Mouse (Mus musculus) midbrain, postnatal 0 days (tissue): ENCODE measurements at regions not wholly inside any gene's neighbourhood (a gene's known extent, or its start where the extent isn't known, plus 50 kb on each side); places are given as distances from the start of the nearest gene placed in this dataset.
A peak's percentile ranks its signal among the peaks of the same experiment; 100 is the strongest.

ENCODE experiments used
- ATAC-seq: fragments of 200-750 bp; cut with Nextera tagmentation; 2 replicates; pipeline ENCODE4 v1.8.0; 2017; ENCODE audit warnings: moderate number of reproducible peaks, mild to moderate bottlenecking, moderate TSS enrichment, moderate library complexity; ENCODE audit not compliant: low FRiP score
- DNase-seq: peaks from one replicate; pipeline ENCODE4 v3.0.0-alpha.2; 2015; ENCODE audit warnings: low spot score
- H3K27ac ChIP-seq: fragments of 300-500 bp; sonication (generic); 2 replicates; pipeline ENCODE4 v1.5.1; 2014; ENCODE audit warnings: low read depth, mild to moderate bottlenecking, low read length, mixed read lengths
- H3K27me3 ChIP-seq: fragments of 300-500 bp; sonication (generic); 2 replicates; pipeline ENCODE4 v1.6.1; 2014; ENCODE audit warnings: low read length, control low read depth, mixed read lengths; ENCODE audit not compliant: insufficient read depth
- H3K36me3 ChIP-seq: fragments of 300-500 bp; sonication (generic); 2 replicates; pipeline ENCODE4 v1.6.1; 2014; ENCODE audit warnings: low read length, control low read depth, mixed read lengths; ENCODE audit not compliant: insufficient read depth
- H3K4me1 ChIP-seq: fragments of 300-500 bp; sonication (generic); 2 replicates; pipeline ENCODE4 v1.6.1; 2014; ENCODE audit warnings: mild to moderate bottlenecking, control low read depth, antibody characterized with exemption, low read length, mixed read lengths; ENCODE audit not compliant: insufficient read depth
- H3K4me2 ChIP-seq: fragments of 300-500 bp; sonication (generic); 2 replicates; pipeline ENCODE4 v1.6.1; 2014; ENCODE audit warnings: low read depth, mild to moderate bottlenecking, low read length, mixed read lengths; ENCODE audit not compliant: poor library complexity, severe bottlenecking
- H3K4me3 ChIP-seq: fragments of 300-500 bp; sonication (generic); 2 replicates; pipeline ENCODE4 v1.5.1; 2014; ENCODE audit warnings: low read depth, mild to moderate bottlenecking, low read length, moderate library complexity
- H3K9ac ChIP-seq: fragments of 300-500 bp; sonication (generic); replicated peaks from 2 replicates; pipeline ENCODE4 v1.6.1; 2014; ENCODE audit warnings: mild to moderate bottlenecking, low read length, moderate library complexity, mixed read lengths; ENCODE audit not compliant: poor library complexity, severe bottlenecking
- H3K9me3 ChIP-seq: fragments of 300-500 bp; sonication (generic); 2 replicates; pipeline ENCODE4 v1.6.1; 2016; ENCODE audit warnings: low read length, control low read depth
- CTCF ChIP-seq: IDR thresholded peaks from 2 replicates; pipeline ENCODE4 v1.5.1; 2016; ENCODE audit warnings: antibody characterized with exemption, mild to moderate bottlenecking
- WGBS: fragments of 180-500 bp; shearing (Covaris S2); extraction: QIAGEN DNeasy Blood & Tissue Kit; methylation state at CpG from one replicate; pipeline ENCODE4 v1.1.7; 2014; 5-methylcytosine and 5-hydroxymethylcytosine counted together

GRCm38 (mm10) chr17:48602554-48602953, 147.9 kb downstream of the Unc5cl start:
- no peaks in the 10 kb centered on the region for H3K27me3 ChIP-seq
- peak; percentile 77 for TF ChIP-seq CTCF
- 6% methylated on average over 6 of the region's 6 CpGs for WGBS
- no peaks in the 10 kb centered on the region for H3K36me3 ChIP-seq
- no peaks in the 10 kb centered on the region for H3K4me1 ChIP-seq
- H3K27ac ChIP-seq = no peak overlapping the region
- H3K4me2 ChIP-seq = no peak overlapping the region
- DNase-seq (peak; percentile 65), ATAC-seq (no peak; the same call in 1 of the 2 replicates)
- H3K4me3 ChIP-seq = no peak overlapping the region
- no peaks in the 10 kb centered on the region for H3K9me3 ChIP-seq
- no peak overlapping the region for H3K9ac ChIP-seq

GRCm38 (mm10) chr17:48606767-48607166, 152.1 kb downstream of the Unc5cl start:
- Histone ChIP-seq H3K27me3 (no peaks in the 10 kb centered on the region), H3K9me3 (no peaks in the 10 kb centered on the region), H3K4me3 (no peak overlapping the region), H3K4me2 (no peak overlapping the region), H3K9ac (no peak overlapping the region), H3K4me1 (no peaks in the 10 kb centered on the region), H3K36me3 (no peaks in the 10 kb centered on the region), H3K27ac (no peak overlapping the region)
- TF ChIP-seq CTCF = no peak
- 92% methylated on average over 4 of the region's 4 CpGs for WGBS
- no peak for ATAC-seq
- no peak for DNase-seq

DNA sequence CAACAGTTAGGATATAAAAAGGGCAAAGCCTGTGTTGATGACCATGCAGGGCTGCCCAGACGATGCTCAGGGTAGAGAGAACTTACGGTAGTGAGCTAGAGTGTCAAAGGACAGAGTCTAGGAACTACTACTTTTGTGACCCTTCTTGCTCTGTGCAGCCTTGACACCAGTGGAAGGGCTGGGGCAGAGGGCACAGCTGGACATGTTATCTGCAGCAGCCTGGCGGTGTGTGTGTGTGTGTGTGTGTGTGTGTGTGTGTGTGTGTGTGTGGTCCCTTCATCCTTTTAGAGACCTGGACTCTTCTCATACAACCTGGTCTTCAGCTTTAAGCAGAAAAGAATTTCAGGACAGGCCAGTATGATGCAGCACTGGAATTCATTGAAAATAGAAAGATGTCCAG, 153.6 kb downstream of the Unc5cl start:
- H3K4me1 ChIP-seq = no peaks in the 10 kb centered on the region
- no peak for DNase-seq
- H3K27me3 ChIP-seq = no peaks in the 10 kb centered on the region
- no peaks in the 10 kb centered on the region for H3K36me3 ChIP-seq
- no peaks in the 10 kb centered on the region for H3K9me3 ChIP-seq
- H3K9ac ChIP-seq = no peak overlapping the region
- ATAC-seq = no peak
- no peak overlapping the region for H3K27ac ChIP-seq
- TF ChIP-seq CTCF = no peak
- WGBS = 84% methylated on average over 3 of the region's 3 CpGs
- H3K4me2 ChIP-seq = no peak overlapping the region
- no peak overlapping the region for H3K4me3 ChIP-seq

GRCm38 (mm10) chr17:48610107-48610506, 155.4 kb downstream of the Unc5cl start:
- H3K9me3 ChIP-seq = no peaks in the 10 kb centered on the region
- H3K36me3 ChIP-seq = no peaks in the 10 kb centered on the region
- no peak overlapping the region for H3K4me3 ChIP-seq
- no peak overlapping the region for H3K4me2 ChIP-seq
- H3K9ac ChIP-seq = no peak overlapping the region
- ATAC-seq (no peak), DNase-seq (no peak)
- 81% methylated on average over 10 of the region's 10 CpGs for whole genome bisulfite sequencing
- H3K27me3 ChIP-seq = no peaks in the 10 kb centered on the region
- no peak overlapping the region for H3K27ac ChIP-seq
- TF ChIP-seq CTCF = no peak
- H3K4me1 ChIP-seq = no peaks in the 10 kb centered on the region

GRCm38 (mm10) chr17:48610806-48611205, 156.1 kb downstream of the Unc5cl start:
- Histone ChIP-seq H3K4me1 (no peaks in the 10 kb centered on the region), H3K9ac (no peak overlapping the region), H3K27ac (no peak overlapping the region), H3K36me3 (no peaks in the 10 kb centered on the region), H3K9me3 (no peaks in the 10 kb centered on the region), H3K4me3 (no peak overlapping the region), H3K27me3 (no peaks in the 10 kb centered on the region), H3K4me2 (no peak overlapping the region)
- ATAC-seq (no peak), DNase-seq (no peak)
- WGBS = 81% methylated on average over 8 of the region's 8 CpGs
- TF ChIP-seq CTCF = no peak

GRCm38 (mm10) chr17:48613491-48613890, 158.8 kb downstream of the Unc5cl start:
- no peak overlapping the region for H3K4me2 ChIP-seq
- H3K4me3 ChIP-seq = no peak overlapping the region
- no peaks in the 10 kb centered on the region for H3K27me3 ChIP-seq
- ATAC-seq (no peak), DNase-seq (no peak)
- peak; percentile 41 for TF ChIP-seq CTCF
- H3K9me3 ChIP-seq = no peaks in the 10 kb centered on the region
- no peaks in the 10 kb centered on the region for H3K4me1 ChIP-seq
- no peak overlapping the region for H3K27ac ChIP-seq
- WGBS = 89% methylated on average over 5 of the region's 5 CpGs
- no peak overlapping the region for H3K9ac ChIP-seq
- no peaks in the 10 kb centered on the region for H3K36me3 ChIP-seq
